Mouse (Mus musculus) E14TG2a.4 (cell line): ENCODE results near the gene Gltp.

Experiments
- CTCF ChIP-seq: conservative IDR thresholded peaks from 2 replicates; pipeline ENCODE4 v1.5.1; 2014; ENCODE audit warnings: low read length
- NANOG ChIP-seq: IDR thresholded peaks from 2 replicates; pipeline ENCODE4 v1.6.1; 2014; ENCODE audit warnings: borderline replicate concordance, low read length, mixed read lengths
- POU5F1 ChIP-seq: IDR thresholded peaks from 2 replicates; pipeline ENCODE4 v1.6.1; 2014; ENCODE audit warnings: low read length, borderline replicate concordance

- TF ChIP-seq CTCF, result no peak
- no peak for TF ChIP-seq NANOG
- TF ChIP-seq POU5F1, result no peak
Measured at GRCm38 (mm10) chr5:114680676-114681285, 10.0 kb downstream of the Gltp start.
